Mouse (Mus musculus): Measurements from ENCODE around the gene Jade1. TPM values are rescaled to one million over a fixed set of nuclear protein-coding genes. Genes with fewer than 3 reads are reported as not detected.

The Jade1 gene
- total and polyA plus RNA-seq, 3 experiments: 10.1 to 38.6 (median 28.5) TPM

DNA sequence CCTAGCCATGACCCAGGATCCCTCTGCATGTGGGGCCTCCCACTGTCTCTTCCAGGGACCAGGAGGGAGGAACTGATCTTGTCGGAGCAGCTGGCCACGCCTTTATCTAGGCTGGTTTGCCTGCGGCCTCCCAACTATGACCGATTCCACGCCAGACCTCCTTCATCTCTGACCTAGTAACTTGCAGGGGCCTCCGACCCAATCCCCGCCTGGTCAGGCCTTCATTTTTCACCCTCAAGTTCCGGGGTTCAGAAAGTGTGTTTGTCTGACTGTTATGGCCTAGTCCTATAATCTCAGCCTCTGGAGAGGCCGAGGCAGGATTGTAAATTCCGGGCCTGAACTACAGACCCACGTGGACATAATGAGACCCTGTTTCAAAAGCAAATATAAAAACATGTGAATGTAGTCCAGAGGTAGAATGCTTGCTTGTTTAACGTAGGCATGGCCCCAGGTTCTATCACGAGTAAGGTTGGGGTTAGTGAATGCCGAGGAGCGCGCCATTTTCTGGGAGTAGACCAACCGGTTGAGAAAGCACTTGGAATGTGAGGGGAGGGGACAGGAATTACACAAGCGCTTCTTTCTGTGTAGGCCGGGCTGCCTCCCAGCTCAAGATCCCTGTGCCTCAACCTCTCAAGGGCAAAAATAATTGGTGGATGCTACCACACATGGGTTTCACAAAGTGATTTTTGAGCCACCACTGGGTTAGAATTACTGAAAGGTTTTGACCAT lies 1.9 kb downstream of the Jade1 start:
- H3K36me3 ChIP-seq (ENCODE audit: control insufficient read depth, insufficient read depth, low read length): no peaks in the 10 kb centered on the region
- TF ChIP-seq EP300 (IDR thresholded peaks at IDR 0.05; ENCODE audit: insufficient read depth, low read depth, low read length) (no peak), POLR2A (IDR thresholded peaks at IDR 0.05; ENCODE audit: insufficient read depth, low read depth, low read length) (no peak), CTCF (IDR thresholded peaks at IDR 0.05) (no peak)
- 94% methylated on average over 19 of the region's 19 CpGs for WGBS

DNA sequence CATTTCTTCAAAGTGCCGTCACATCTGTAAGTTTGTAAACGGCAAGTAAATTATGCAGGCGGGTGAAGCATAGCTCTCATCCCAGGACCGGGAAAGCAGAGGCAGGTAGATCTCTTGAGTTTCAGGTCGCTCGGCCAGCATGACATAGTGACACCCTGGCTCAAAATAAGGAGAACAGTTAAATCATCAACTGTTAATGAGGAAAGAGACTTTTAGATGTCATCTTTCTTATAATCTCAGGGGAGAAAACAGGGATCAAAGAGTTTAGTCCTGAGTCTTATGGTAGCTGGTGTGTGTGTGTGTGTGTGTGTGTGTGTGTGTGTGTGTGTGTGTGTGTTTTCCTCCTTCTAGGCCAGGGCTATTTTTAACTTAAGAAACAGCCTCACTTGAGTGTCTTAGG lies 5.0 kb downstream of the Jade1 start:
- Histone ChIP-seq H3K79me2 (replicated peaks; ENCODE audit: control insufficient read depth, insufficient read depth, low read length) (no peaks in the 10 kb centered on the region), H3K36me3 (ENCODE audit: control insufficient read depth, insufficient read depth, low read length) (no peaks in the 10 kb centered on the region), H3K27ac (no peak overlapping the region), H3K4me1 (ENCODE audit: control insufficient read depth, insufficient read depth, low read length) (no peaks in the 10 kb centered on the region), H3K9ac (ENCODE audit: low read depth, low read length) (no peak overlapping the region), H3K27me3 (ENCODE audit: control insufficient read depth, insufficient read depth, low read length) (no peaks in the 10 kb centered on the region), H3K4me3 (no peak overlapping the region)
- no peak for TF ChIP-seq CTCF (IDR thresholded peaks at IDR 0.05)
- TF ChIP-seq EP300 (IDR thresholded peaks at IDR 0.05; ENCODE audit: insufficient read depth, low read depth, low read length): no peak
- TF ChIP-seq POLR2A (IDR thresholded peaks at IDR 0.05; ENCODE audit: insufficient read depth, low read depth, low read length): no peak
- WGBS: 92% methylated on average over 6 of the region's 6 CpGs
- no peak for DNase-seq
- intact Hi-C loops (cut with DNase I): loop anchor here (5.0 to 10.0 kb wide), 7 partner anchors 133 to 478 kb away; partner anchors contain the start of genes D3Ertd751e, Pgrmc2 and Sclt1

More for the DNA sequence above, 1.9 kb downstream of the Jade1 start:
- no peak overlapping the region for H3K9ac ChIP-seq (ENCODE audit: low read depth, low read length)
- H3K79me2 ChIP-seq (replicated peaks; ENCODE audit: control insufficient read depth, insufficient read depth, low read length): no peaks in the 10 kb centered on the region
- H3K4me3 ChIP-seq: no peak overlapping the region
- no peaks in the 10 kb centered on the region for H3K4me1 ChIP-seq (ENCODE audit: control insufficient read depth, insufficient read depth, low read length)
- DNase-seq: no peak
- no peaks in the 10 kb centered on the region for H3K27me3 ChIP-seq (ENCODE audit: control insufficient read depth, insufficient read depth, low read length)
- no peak overlapping the region for H3K27ac ChIP-seq
- intact Hi-C loops (cut with DNase I): no loop called here

DNA sequence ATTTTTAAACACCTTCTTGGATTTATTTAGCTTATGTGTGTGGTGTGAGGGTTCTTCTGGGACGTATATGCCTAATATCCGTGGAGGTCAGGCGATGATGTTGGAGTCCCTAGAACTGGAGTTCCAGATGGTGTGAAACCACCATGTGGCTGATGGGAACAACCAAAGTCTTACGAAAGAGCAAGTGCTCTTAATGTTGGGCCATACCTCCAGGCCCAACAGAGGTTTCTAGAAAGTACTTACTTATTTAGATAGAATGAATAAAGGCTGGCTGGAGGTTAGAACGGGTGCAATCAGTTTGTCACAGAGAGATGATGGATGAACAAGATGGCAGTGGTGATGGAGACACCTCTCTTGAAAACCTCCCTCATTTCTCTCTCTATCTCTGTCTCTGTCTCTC lies 6.3 kb downstream of the Jade1 start:
- H3K9ac ChIP-seq (ENCODE audit: low read depth, low read length): no peak overlapping the region
- no peak overlapping the region for H3K4me3 ChIP-seq
- H3K36me3 ChIP-seq (ENCODE audit: control insufficient read depth, insufficient read depth, low read length): no peaks in the 10 kb centered on the region
- H3K27ac ChIP-seq: no peak overlapping the region
- no peak for TF ChIP-seq CTCF (IDR thresholded peaks at IDR 0.05)
- no peak for TF ChIP-seq POLR2A (IDR thresholded peaks at IDR 0.05; ENCODE audit: insufficient read depth, low read depth, low read length)
- no peak for TF ChIP-seq EP300 (IDR thresholded peaks at IDR 0.05; ENCODE audit: insufficient read depth, low read depth, low read length)
- no peaks in the 10 kb centered on the region for H3K79me2 ChIP-seq (replicated peaks; ENCODE audit: control insufficient read depth, insufficient read depth, low read length)
- 90% methylated on average over 5 of the region's 5 CpGs for WGBS
- no peaks in the 10 kb centered on the region for H3K27me3 ChIP-seq (ENCODE audit: control insufficient read depth, insufficient read depth, low read length)
- intact Hi-C loops (cut with DNase I): loop anchor here (5.0 to 10.0 kb wide), 7 partner anchors 134 to 479 kb away; partner anchors contain the start of genes D3Ertd751e, Pgrmc2 and Sclt1
- no peak for DNase-seq
- 0 out of 2 replicates have a peak, but pooled peaks cover 1% of the 10 kb centered on the region for H3K4me1 ChIP-seq (ENCODE audit: control insufficient read depth, insufficient read depth, low read length)

DNA sequence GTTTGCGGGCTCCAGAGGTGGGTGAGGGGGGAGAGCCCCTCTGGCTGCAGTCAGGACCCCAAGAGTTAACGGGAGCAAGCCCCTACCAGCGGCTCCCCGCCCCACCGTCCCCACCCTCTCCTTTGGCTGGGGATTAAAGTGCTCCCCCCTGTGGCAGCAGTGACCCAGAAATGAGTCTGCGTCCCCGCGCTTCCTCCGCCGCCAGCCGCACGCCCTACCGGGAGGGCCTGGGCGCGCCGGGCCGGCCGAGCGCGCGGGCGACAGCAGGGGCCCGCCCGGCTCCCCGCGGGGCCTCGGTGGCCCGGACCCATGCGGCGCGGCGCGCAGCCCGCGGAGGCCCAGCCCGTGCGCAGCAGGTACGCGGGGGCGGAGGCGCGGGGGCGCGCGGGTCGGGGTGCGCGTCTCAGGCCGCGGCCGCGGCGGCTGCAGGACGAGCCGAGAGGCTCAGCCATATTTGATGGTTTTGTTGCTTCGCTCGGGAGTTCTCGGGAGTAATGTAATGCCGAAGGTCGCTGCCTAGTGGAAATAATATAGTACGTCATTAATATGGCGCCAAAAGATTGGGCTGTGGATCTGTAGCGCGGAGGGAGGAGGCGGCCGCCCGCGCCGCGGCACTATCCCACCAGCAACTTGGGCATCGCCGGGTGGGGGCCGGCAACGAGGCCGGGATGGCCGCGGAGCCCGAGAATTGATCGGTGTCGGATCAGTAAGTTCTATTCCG lies 7.8 kb downstream of the Jade1 start:
- Histone ChIP-seq H3K27ac (peak overlapping the region; percentile 96), H3K79me2 (replicated peaks; ENCODE audit: control insufficient read depth, insufficient read depth, low read length) (no peaks in the 10 kb centered on the region), H3K4me1 (ENCODE audit: control insufficient read depth, insufficient read depth, low read length) (0 out of 2 replicates have a peak, but pooled peaks cover 1% of the 10 kb centered on the region), H3K36me3 (ENCODE audit: control insufficient read depth, insufficient read depth, low read length) (no peaks in the 10 kb centered on the region), H3K9ac (ENCODE audit: low read depth, low read length) (peak overlapping the region; percentile 69), H3K27me3 (ENCODE audit: control insufficient read depth, insufficient read depth, low read length) (no peaks in the 10 kb centered on the region), H3K4me3 (peak overlapping the region; percentile 71)
- TF ChIP-seq CTCF (IDR thresholded peaks at IDR 0.05): peak; percentile 64
- TF ChIP-seq POLR2A (IDR thresholded peaks at IDR 0.05; ENCODE audit: insufficient read depth, low read depth, low read length): peak; percentile 50; the same call in 1 of the 2 replicates
- 0 out of 2 replicates have a peak, but pooled peaks have one; percentile 11 for TF ChIP-seq EP300 (IDR thresholded peaks at IDR 0.05; ENCODE audit: insufficient read depth, low read depth, low read length)
- peak; percentile 87 to 89 for DNase-seq
- intact Hi-C loops (cut with DNase I): loop anchor here (1.0 to 10.0 kb wide), 8 partner anchors 136 to 481 kb away; partner anchors contain the start of genes D3Ertd751e, Pgrmc2 and Sclt1
- under 1% methylated on average over 80 of the region's 81 CpGs for WGBS

DNA sequence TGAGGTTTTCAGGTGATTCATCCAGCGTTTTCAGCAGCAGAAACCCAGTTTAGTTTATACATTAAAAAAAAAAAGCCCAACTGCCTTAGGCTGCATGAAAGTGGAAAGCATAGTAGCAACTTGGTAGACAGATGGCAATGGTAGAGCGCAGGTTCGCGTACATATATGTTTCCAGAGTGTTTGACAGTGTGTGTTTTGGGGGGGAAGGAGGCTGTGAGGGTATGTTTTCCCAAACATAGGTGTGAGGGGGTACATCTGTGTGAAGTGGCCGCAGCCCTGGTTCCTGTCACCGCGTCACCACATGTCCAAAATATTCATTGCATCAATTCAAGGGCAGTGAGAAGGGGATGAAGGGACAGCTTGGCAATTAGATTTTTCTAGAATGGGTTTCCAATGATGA lies 8.5 kb downstream of the Jade1 start:
- H3K4me1 ChIP-seq (ENCODE audit: control insufficient read depth, insufficient read depth, low read length): 0 out of 2 replicates have a peak, but pooled peaks cover 1% of the 10 kb centered on the region
- H3K79me2 ChIP-seq (replicated peaks; ENCODE audit: control insufficient read depth, insufficient read depth, low read length): no peaks in the 10 kb centered on the region
- intact Hi-C loops (cut with DNase I): loop anchor here (1.0 to 10.0 kb wide), 8 partner anchors 137 to 482 kb away; partner anchors contain the start of genes D3Ertd751e, Pgrmc2 and Sclt1
- WGBS: under 1% methylated on average over 7 of the region's 7 CpGs
- H3K9ac ChIP-seq (ENCODE audit: low read depth, low read length): peak overlapping the region; percentile 69
- H3K4me3 ChIP-seq: peak overlapping the region; percentile 71
- H3K27ac ChIP-seq: peak overlapping the region; percentile 96
- DNase-seq: peak; percentile 28 to 52
- H3K36me3 ChIP-seq (ENCODE audit: control insufficient read depth, insufficient read depth, low read length): no peaks in the 10 kb centered on the region
- no peaks in the 10 kb centered on the region for H3K27me3 ChIP-seq (ENCODE audit: control insufficient read depth, insufficient read depth, low read length)
- TF ChIP-seq EP300 (IDR thresholded peaks at IDR 0.05; ENCODE audit: insufficient read depth, low read depth, low read length) (no peak), POLR2A (IDR thresholded peaks at IDR 0.05; ENCODE audit: insufficient read depth, low read depth, low read length) (no peak), CTCF (IDR thresholded peaks at IDR 0.05) (no peak)

Measured in heart, adult 2 months (tissue).